Mouse (Mus musculus) heart, adult 11 months (tissue): ENCODE measurements around the gene Vps52.

ENCODE experiments used
- DNase-seq: peaks from one replicate; pipeline ENCODE4 v3.0.0; 2022

The Vps52 gene

DNA sequence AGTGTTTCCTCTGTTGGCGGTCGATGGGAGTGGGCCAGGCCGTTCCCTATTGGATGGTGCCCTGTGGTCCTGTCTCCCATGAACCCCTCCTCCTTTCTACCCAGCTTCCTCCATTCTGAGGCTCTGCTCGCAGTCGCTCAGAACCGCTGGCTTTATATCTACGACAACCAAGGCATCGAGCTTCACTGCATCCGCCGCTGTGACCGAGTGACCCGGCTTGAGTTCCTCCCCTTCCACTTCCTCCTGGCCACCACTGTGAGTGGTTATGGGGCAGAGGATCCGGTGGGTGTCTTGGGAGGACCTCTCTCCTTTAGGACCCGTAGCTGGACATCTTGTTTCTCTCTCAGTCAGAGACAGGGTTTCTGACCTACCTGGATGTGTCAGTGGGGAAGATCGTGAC lies 12.2 kb upstream of the Vps52 start:
- DNase-seq, result peak; percentile 91

DNA sequence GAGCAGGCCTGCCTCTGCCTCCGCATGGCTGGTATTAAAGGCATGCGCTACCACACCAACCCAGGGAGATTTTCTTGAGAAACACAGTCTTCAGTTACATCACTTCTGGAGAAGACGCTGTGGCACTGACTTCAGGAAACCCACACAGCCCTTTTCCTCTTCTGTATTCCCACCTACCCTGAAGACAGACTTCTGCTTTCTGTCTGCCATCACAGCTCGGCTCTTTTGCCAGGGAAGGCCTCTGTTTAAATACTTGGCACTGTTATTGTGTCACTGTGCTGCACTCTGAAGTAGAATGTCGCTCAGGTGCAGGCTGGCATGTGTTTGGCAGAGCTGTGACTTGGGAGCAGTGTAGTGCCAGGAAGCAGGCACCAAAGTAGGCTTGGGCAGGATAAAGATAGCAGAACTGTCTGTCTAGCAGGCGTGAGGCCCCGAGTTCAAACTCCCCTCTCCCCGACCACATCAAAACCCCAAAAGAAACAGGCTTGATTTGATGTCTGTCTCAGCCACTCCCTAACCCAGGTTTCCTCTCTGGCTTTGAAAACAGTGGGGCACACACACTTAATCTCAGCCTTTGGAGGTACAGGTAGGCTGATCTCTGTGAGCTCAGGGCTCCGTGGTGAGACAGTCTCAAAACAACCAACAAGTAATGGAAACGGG lies 8.1 kb upstream of the Vps52 start:
- peak; percentile 93 for DNase-seq

DNA sequence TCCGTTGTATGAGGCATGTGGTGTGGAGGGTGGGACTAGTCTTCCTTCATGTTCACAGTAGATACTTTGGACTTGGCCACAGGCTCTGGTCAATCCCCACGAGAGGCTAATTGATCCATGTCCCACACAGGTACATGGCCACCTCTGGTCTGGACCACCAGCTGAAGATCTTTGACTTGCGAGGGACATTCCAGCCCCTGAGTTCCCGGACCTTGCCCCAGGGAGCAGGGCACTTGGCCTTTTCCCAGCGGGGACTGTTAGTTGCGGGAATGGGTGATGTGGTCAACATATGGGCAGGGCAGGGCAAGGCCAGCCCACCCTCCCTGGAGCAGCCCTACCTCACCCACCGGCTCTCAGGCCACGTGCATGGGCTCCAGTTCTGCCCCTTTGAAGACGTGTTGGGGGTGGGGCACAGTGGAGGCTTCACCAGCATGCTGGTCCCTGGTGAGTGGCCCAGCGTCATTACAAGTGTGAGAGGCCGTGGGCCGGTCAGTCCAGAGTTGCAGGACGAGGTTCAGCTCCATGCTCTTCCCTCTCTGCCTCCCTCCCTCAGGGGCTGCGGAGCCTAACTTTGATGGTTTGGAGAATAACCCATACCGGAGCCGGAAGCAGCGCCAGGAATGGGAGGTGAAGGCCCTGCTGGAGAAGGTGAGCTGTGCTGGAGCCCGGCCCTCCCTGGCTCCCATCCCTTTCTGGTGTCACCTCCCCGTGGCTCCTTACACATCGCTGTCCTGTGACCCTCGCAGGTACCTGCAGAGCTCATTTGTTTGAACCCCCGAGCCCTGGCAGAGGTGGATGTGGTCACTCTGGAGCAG lies 7.3 kb upstream of the Vps52 start:
- peak; percentile 91 for DNase-seq

DNA sequence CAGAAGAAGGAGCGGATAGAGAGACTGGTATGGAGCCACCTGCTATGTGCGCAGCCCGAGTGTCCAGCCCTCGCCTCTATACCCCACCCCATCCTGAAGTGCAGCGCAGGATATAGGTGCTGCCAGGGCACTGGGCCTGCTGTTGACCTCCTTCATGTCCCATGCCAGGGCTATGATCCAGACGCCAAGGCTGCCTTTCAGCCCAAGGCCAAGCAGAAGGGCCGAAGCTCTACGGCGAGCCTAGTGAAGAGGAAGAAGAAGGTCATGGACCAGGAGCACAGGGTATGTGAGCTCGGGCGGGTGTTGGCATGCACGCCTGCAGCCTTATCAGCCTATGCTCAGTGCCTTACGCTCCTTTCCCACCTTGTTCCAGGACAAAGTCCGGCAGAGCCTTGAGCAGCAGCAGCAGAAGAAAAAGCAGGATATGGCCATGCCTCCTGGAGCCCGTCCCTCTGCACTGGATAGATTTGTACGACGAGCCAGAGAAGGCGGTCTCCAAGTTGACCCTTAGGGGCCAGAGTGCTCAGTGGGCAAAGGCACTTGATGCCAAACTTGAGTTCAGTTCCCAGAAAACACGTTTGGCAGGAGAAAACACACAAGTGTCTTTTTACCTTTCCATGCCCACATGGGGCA lies 6.6 kb upstream of the Vps52 start:
- peak; percentile 93 for DNase-seq

DNA sequence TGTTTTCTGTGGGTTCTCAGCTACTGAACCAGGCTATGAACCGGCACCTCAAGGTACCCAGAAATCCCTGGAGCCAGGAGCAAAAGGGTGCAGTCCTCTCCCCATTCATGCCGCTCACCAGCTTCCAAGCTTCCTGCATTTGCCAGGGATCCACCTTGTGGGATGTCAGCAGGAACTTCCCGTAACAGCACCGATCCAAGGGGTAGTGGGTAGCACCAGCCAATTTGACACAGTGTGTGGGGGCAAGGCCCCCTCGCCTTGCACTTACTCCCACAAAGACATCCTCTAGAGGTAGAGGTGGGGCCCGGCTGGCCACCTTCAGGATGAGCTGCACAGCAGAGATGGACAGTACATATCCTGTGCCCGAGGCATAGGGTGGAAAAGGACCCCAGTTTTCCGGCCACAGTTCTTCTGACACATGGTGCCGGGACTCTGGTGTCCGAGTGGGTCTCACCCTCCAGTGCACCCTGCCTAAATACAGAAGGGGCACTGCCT lies 5.4 kb upstream of the Vps52 start:
- DNase-seq, result peak; percentile 93

DNA sequence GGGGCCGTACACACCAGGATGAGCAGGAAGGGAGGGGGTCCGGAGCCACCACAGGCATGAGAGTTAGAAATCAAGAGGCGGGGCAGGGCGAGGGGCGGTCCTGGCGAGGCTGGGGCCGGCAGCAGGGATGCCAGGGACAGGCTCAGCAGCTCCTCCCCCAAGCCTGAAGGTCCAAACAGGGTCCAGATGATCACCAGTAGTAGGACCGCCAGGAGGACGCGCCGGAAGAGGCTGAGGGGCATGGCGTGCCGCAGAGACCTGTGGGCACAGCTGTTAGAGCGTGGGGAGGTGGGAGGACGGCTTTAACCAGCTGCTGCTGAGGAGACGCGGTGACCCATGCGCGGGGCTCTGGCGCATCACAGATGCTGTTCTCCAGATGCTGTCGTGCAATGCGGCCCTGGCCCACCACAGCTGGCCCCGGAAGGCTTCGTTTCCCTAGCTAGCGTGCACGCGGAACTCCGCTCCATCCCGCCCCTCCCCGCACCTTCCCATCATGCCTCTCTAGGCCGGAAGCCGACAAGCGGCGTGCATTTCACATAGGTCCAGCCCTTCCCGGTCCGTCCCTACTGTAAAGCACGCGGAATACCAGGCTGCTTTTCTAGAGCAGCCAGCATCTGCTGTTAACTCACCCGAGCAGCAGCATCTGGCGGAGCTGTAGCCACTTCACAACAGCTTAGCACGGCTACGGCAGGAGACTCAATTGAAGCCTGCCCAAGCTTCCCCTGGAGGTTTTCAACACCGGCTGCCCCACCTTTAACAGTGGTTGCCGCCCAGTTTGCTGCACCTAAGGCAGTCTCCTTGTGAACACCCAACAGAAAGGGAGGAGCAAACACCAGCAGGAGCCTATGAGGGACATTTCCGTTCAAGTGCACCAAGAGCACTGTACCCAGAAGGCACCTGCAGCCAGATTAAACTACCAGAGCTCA lies 4.3 kb upstream of the Vps52 start, which contains the start of gene B3galt4:
Gene B3galt4, minus strand, starts transcription at position 468 of the 926 bp plus-strand sequence.
- peak; percentile 98 for DNase-seq

DNA sequence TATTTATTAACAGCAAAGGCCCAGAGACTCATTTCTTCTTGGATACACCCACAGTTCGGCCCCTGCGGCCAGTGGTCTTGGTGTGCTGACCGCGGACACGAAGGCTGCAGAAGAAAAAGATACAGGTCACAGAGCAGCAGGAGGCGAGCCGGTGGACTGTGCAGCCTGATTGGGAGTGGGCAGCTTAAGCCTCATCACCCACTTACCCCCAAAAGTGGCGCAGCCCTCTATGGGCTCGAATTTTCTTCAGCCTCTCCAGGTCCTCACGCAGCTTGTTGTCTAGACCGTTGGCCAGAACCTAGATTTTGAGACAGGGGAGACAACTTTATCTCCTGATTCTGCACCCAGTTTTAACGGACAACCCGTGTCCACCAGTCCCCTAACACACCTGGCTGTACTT lies 3.6 kb upstream of the Vps52 start:
- peak; percentile 89 for DNase-seq

DNA sequence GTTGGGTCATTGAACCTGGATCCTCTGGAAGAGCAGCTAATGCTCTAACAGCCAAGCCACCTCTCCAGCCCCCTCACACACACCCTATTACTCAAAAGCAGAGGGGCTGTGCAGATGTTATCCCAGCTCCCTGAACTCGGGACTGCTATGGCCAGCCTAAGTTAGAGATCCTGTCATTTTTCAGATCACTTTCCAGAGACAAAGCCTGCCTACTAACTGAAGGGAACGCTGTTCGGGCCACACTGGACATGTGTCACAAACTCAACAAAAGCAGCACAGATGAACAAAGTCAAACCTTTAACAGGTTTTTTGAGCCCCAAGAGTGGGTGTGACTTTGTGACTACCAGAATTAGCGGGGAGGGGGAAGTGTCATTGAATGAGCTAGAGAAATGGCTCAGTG lies 2.7 kb upstream of the Vps52 start:
- DNase-seq, result peak; percentile 86

DNA sequence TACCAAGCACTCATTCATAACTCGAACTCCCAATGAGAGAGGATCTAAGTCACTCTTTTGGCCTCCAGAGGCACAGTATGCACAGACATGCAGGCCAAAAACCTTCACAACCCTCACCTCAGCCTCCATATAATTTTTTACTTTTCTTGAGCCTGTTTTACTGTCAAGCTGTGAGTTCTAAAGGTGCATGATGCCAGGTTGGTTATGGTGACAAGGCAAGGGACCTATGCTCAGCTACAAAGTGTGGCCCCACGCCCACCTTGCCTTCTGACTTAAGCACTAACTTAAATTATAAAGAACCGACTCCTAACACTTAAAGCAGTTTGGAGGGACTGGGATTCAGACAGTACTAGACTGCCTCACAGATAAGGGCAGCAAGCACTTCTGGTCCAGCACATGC lies 2.3 kb upstream of the Vps52 start:
- DNase-seq, result peak; percentile 76

DNA sequence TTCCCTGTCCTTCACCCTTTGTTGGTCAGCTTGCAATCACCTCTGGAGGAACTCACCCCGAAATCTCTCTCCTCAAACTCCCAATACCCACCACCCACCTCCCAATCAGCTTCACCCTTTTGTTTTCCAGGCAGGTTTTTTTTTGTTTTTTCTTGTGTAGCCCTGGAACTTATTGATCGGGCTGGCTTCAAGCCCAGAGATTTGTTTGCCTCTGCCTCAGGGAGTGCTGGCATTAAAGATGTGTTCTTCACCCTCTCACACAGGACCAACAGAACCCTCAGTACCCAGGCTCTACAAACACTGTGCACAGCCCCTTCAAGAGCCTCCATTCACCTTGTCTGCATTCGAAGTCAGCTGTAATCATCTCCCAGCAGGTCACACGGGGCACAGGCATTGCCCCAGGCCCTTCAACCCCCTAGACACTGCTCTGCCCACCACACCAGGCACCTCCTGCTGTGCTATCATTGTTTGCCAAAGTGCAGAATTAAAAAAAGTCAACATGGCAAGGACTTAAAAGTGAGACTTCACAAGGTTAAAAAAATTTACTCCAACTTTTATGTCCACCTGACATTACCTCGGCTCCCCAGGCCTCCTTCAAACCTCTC lies 1.5 kb upstream of the Vps52 start:
- DNase-seq, result peak; percentile 73

DNA sequence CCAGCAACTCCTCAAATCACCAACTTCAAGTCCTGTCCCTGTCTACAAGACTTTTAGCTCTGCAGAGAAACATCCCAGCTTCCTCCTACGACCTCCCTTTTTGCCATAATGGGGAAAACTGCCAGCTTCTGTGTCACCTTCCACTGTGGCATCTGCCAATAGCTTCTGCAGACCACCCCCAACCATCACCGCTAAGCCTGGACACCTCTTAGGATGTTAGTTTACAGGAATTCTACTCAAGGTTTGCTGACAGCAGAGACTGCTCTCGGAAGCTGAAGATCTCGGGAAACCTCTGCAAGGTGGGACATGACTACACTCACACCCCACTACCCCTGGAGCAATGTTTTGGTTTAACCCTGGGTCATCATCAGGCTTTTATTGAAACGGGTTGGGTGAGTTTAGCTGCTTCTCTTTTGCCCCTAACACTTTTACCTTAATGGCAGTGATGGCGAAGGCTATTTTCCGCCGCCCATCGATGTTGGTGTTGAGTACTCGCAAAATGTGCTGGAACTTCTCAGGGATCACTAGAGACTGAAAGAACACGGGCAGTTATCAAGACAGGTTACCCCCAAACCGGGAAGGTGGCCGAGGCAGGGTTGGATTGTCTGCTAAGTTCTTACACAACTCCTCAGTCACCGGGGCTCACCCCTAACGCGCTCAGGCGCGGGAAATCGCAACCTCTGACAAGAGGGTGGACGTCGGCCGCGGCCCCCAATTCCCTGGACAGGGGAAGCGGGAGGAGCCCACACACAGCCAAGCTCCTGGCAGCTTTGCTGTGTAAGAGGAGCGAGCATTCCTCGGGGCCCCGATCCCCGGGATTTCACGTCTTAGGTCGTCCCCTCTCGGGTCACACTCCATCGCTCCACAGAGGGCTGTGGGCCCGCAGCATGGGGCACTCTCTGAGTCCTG lies 712 bp upstream of the Vps52 start:
- DNase-seq, result peak; percentile 88

DNA sequence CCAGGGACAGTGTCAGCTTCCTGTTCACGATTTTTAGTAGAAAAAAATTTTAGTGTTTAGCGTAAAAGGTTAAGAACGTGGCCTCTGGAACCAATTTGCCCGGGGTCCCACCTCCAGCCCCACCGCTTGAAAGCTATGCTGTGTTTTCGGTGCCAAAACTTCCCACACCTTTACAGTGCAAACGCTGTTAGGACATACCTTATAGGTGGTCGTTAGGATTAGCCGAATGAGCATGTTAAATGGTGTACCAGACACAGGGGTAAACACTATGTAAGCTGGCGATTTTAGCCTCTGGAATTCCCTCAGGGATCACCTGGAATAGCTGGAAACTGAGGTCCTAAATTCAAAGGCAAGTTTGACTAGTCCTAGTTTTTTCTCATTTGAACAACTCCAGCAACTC lies 724 bp downstream of the Vps52 start:
- peak; percentile 89 for DNase-seq

DNA sequence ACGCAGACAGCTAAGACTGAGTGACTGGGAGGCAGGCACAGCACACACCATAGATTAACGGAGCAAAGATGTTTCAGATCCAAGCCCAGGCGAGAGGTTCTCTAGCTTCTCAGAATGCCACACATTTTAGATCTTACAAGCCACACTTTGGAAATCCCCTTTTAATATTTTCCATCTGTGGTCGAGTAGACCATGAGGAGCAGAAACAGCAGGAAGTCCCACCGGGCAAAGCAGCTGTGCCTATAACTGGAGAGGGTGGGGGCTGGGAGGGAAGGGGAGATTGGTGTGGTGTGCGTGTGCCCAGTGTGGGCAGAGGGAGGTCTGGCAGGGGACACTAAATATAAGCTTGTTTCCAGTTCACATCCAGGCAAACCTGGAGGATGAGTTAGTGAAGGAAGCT lies 1.9 kb downstream of the Vps52 start:
- DNase-seq, result peak; percentile 63

DNA sequence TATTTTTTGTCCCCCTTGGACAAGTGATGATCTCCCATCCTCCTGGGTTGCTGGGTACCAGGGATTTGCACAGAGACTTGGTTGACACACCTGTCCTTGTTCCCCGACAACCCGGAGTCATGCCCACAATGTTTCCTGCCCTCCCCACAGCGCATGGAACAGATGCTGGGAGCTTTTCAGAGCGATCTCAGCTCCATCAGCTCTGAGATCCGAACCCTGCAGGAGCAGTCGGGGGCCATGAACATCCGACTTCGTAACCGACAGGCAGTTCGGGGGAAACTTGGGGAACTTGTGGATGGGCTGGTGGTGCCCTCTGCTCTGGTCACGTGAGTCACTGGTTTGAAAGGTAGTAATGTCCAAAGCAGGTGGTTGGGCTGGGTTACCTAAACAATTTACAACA lies 2.8 kb downstream of the Vps52 start:
- DNase-seq, result peak; percentile 88

DNA sequence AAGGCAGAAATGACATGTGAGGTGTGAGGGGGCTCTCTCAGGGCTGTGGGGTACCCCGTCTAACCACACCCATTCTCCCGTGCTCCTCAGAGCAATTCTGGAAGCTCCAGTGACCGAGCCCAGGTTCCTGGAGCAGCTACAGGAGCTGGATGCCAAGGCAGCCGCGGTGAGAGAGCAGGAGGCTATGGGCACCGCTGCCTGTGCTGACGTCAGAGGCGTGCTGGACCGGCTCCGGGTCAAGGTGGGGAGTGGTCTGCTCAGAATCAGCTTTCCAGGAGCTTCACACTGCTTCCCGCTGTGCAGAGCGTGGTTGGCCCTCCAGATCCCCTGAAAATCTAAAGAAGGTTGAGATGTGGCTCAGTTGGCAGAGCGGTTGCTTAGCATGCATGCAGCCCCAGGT lies 3.5 kb downstream of the Vps52 start:
- DNase-seq, result peak; percentile 93

DNA sequence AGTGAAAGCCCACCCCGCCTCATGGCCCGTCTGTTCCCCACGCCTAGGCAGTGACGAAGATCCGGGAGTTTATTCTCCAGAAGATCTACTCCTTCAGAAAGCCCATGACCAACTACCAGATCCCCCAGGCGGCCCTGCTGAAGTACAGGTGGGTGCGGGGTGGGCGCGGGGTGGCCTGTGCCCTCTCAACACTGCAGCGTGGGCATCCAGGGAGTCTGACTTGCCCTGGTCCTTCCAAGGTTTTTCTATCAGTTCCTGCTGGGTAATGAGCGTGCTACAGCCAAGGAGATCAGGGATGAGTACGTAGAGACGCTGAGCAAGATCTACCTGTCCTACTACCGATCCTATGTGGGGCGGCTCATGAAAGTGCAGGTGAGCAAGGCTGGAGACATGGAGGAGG lies 4.3 kb downstream of the Vps52 start:
- DNase-seq, result peak; percentile 89

DNA sequence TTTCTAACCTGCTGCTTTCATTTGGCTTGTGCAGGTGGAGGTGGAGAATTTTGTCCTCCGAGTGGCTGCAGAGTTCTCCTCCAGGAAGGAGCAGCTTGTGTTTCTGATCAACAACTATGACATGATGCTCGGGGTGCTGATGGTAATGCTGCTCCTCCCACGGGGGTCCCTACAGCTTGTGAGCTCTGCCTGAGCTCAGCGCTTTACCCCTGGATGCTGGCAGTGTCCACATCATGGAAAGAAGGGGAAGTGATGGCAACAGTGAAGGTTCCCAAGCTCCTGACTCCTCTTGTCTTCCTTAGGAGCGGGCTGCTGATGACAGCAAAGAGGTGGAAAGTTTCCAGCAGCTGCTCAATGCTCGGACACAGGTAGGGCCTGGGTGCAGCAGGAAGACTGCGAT lies 7.3 kb downstream of the Vps52 start:
- peak; percentile 87 for DNase-seq

DNA sequence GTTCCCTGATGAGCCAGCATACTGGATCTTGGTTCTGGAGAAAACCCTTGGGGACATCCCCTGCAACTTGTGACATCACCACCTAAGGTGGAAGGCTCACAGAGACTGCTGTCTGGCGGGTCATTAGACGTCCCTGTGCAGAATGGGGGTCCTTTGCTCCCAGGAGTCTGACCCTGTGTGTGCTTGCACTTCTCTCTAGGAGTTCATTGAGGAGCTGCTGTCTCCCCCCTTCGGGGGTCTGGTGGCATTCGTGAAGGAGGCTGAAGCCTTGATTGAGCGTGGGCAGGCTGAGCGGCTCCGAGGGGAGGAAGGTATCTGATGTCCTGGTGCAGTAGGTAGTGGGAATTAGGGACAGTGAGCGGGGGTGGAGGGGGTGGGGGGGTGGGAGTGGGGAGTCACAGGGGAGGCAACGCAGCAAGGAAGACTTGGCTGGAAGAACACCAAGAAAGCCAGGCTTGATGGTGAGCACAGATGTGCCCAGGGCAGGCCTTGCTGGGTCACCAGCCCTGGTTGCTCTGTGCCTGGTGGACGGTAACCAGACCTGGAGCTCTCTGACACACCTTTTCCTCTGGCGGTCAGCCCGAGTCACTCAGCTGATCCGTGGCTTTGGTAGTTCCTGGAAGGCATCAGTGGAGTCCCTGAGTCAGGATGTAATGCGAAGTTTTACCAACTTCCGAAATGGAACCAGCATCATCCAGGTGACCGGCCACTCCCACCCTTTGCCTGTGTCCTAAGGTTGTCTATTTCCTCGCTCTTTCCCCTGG lies 9.7 kb downstream of the Vps52 start:
- DNase-seq, result peak; percentile 93

DNA sequence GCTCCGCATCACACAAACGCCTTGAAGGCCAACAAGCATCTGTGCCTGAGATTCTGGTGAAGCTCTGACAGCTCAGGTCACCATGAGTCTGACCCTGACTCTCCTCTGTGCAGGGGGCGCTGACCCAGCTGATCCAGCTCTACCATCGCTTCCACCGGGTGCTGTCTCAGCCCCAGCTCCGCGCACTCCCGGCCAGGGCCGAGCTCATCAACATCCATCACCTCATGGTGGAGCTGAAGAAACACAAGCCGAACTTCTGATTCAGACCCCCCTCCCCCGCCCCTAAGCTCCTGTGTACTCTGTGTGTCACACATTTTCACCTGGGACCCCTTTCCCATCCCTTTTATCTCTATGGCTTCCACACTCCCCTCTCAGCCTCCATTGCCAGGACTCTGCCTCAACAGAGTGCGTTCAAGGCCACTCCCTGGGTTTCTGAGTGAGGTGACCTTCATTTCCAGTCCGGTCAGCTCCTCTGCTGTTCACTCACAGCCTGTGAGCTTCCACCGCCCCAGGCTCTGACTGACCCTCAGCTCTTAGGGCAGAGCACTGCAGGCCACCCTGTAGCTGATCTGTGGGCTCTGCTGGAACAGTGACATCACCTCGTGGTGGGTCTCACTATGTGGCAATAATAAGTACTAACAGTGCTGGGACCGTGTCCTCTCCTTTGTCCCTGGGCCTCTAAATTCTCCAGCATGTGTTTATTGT lies 10.4 kb downstream of the Vps52 start:
- peak; percentile 87 for DNase-seq

DNA sequence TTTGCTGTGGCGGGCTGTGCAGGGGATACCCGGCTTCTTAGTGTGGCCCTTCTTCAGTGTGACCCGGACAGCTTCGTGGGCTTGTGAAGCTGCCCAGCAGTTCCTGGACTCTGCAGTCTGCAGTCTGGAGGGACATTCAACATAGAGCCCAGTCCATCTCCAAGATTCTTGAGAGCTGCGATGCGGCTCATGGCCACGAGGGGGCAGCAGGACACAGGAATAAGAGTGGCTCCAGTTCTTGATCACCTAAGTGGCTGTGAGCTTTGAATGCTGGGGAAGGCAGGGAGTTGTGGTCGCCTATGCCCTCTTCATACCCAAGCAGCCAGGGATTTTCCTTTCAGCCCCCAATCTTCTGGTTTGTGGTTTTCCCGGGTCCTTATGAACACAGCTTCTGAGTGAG lies 12.9 kb downstream of the Vps52 start:
- DNase-seq, result peak; percentile 96
